Mouse (Mus musculus) heart, adult 9 months (tissue): ENCODE measurements around the gene Cacybp.
A peak's percentile ranks its signal among the peaks of the same experiment; 100 is the strongest.

Experiments used
- DNase-seq, 2 experiments: peaks; one replicate each; pipeline ENCODE4 v3.0.0; 2022; ENCODE audit warnings: low spot score in 2 of 2

Gene Cacybp

DNA sequence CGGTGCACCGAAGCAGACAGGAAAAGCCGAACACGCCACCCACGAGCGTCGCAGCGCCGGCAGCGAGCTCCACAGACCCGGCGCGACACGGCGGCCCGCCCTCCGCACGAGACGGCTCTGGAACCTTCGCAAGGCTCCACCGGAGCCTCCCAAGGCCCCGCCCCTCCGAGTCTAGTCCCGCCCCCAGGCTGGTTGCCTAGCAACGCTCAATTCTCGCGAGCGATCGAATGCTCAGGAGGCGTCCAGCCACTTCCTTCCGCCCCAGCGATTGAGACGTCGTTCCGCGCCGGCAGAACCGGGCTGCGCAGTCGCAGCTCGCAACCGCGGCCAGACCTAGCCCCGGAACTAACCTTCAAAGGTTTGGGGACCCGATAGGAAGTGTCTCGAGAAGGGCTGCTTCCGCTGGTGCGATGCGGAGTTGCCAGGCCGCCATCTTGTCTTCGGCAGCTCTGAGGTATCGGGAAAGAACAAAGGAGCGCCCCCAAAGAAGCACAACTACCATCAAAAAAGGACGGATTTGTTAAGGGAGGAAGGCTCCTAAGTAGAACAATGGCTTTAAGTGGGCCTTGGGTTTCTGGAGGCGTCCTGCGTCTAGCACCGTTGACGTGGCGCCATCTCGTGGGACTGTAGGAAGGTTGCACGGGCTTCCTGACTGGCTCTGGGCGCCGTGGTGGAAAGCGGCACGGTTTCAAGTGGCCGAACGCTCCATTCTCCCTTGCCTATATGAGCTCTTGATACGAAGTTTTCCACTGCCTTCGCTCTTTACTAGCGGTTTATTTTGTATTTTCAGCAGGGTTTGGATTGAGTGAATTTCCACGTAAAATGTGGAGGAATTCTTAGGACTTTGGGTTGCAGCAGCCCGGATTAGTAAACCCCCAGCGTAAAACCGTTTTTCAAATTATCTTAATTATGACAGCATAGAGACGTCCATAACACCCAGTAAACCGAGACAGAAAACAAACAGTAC is at the start of gene Cacybp:
Cacybp (minus strand) TSS at position 173 of the 967 bp plus-strand sequence.
- DNase-seq, result peak; percentile 99 to 100

- no peak for DNase-seq
Measured at GRCm38 (mm10) chr1:160262415-160262814, 49.7 kb upstream of the Cacybp start.

DNA sequence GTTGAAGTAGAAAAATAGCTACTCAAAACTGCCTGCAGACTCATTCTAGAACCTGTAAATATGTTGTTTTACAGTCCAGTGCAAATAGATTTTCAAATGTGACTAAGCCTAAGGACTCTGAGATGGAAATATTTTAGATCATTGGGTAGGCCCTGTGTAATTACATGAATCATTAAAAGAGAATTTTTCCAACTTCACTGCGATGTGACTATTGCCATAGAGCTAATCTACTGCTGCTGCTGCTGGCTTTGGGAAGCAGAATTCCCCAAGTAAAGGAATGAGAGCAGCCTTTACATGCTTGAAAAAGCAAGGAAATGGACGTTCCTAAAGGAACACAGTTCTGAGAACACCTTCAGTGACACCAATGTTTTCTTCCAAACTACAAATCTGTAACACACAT is 49.2 kb upstream of the Cacybp start:
- DNase-seq, result no peak

DNA sequence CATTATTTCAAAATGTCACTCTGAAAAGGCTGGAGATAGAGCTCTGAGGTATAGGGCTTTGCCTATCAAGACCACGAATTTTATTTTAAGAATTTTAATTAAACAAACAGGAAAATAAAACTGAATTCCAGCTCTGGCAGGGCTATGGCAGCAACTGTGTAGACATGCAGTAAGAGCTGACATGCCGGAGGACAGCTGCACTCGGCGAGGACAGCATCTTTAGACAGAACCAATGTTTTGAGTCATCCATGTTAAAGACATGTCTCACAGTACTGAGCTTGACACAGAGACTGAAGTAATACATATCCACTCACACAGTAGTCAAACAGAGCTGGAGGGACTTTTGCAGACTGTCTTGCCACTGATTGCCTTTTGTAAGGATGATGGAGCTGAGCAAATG is 47.9 kb upstream of the Cacybp start:
- DNase-seq, result no peak

DNA sequence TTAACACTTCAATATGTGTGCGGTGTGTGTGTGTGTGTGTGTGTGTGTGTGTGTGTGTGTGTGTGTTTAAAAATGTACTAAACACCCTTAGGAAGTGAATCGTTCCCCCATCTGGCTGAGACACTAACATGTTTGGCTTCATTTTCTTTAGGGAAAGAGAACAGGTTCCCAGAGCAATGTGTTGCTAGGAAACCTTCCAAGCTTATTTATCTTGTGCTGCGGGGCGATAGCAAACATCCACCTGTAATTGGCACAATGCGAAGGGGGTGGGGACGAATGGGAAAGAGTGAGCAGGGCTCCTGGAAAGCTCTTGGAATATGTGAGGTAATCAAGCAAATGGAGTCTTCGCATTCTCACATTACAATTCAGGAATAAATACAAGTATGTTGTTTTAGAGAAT is 47.2 kb upstream of the Cacybp start:
- no peak for DNase-seq

DNA sequence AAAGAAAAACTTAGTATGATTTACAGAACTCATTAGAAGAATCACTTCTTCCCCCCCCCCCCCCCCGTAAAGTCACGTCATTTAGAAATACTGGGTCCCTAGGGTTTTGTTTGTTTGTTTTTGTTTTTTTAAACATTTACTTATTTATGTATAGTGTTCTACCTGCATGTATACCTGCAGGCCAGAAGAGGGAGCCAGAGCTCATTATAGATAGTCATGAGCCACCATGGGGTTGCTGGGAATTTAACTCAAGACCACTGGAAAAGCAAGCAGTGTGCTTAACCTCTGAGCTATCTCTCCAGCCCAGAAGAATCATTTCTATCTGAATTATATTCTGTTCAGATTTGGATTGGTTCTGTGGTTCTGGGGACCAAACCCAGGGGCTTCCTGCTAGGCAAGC is 40.4 kb upstream of the Cacybp start:
- no peak for DNase-seq

- no peak for DNase-seq
Measured at GRCm38 (mm10) chr1:160251388-160252007, 38.8 kb upstream of the Cacybp start.

DNA sequence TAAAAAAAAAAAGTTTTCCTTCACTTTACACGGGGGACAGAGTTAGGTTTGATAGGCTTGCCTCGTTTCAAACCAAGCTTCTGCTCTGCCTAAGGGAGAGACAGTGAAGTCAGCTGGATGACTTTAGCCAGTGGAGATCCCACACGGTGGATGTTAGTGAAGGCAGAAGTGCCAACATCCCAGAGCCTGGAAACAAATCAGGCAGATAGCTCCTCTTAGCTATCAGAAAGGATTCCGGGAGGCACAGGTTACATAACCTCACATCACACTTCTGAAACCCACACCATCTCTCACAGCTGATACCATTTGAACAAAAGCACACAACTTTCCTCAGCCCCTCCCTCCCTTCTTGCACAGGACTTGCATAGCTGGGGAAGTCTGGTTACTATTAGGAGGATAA is 38.1 kb upstream of the Cacybp start:
- DNase-seq, result no peak

DNA sequence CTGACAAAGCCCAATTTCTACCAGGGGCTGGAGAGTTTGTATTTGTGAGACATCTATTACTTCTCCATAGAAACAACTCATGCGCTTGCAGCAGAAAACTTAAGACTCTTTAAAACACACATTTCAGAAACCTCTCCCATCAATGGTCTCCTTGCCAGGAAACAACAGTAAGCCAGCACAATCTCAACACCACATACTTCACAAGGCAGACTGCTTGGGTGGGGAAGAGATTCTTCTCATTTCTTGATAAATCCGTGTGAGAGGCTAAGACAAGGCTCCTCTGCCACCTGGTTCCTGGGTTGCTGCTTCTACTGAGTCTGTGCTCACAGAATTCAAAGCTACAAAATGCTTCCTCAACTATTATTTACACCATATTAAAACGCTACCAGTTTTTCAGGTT is 37.1 kb upstream of the Cacybp start:
- no peak for DNase-seq

DNA sequence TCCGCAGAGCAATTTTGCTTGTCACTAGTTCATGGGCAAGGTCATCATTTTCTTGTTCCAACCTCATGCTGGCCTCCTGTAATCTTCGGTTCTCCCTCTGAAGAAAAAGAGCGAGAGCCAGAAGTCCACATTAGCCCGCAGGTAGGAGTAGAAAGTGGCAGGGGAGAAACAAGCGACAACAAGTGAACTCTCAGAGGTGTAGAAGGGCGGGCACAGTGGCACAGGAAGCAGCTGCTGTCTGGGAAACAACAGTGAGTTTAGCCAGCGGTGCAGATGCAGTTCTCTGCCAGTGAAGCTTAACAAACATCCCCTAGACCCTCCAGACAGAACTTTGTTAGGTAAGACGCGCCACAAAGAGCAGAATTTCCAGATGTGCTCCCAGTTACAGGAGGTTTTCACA is 34.8 kb upstream of the Cacybp start:
- DNase-seq, result no peak

DNA sequence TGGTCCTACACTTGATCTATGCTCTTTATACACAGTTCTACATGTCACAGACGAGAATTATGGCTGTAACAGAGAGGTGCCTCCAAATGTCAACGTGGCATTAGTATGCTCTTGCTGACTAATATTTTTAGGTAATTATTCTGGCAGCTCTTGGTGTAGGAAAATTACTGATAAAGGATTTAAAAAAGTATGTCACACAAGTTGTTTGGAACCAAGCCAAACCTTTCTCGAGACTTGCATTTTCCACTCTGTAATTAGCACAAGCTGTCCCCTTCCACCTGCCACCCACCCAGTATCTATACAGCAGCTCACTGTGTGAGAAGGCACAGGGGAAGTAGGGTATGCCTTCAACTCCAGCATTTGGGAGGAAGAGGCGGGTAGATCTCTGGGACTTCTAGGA is 34.2 kb upstream of the Cacybp start:
- no peak for DNase-seq

GRCm38 (mm10) chr1:160245954-160246353 is 33.3 kb upstream of the Cacybp start:
- DNase-seq, result peak in 1 of 2 experiments; percentile 26

DNA sequence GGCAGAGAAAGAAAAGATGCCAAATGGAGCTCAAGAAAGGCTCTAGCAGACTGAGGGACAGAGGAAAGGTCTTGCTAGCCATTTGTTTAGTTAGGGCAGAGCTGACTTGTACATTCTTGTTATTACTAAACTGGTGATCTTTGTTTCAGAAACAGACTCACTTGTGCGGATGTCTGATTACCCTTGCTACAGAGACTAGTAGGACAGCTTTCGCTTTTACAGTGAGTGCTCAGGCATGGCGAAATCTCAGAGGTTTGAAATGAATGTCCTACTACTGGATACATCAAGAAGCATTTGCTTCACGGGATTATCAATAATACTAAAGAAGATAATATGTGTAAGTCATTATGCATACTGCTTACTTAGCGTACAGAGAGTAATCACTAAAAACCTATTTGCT is 32.0 kb upstream of the Cacybp start:
- DNase-seq, result no peak

DNA sequence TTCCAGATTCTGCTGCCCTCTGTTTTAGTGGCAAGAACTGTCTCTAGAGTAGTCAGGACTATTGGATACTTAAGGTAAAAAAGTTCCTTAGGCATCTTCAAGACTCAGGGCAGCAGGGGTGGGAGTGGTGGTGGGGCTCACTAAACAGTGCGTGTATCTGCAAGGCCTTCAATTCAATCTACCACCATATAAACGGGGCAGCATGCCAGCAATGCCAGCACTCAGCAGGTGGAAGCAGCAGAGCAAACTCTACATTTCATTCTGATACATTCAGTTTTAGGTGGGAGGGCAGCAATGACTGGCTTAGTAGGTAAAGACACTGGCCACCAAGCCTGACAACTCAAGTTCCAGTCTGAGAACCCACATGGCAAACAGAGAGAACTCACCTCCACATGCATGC is 27.4 kb upstream of the Cacybp start:
- no peak for DNase-seq

- DNase-seq, result no peak
Measured at GRCm38 (mm10) chr1:160238852-160239443, 26.3 kb upstream of the Cacybp start.

GRCm38 (mm10) chr1:160237981-160238380 is 25.3 kb upstream of the Cacybp start:
- no peak for DNase-seq

- peak; percentile 38 to 44 for DNase-seq
Measured at GRCm38 (mm10) chr1:160233921-160234320, 21.2 kb upstream of the Cacybp start.

DNA sequence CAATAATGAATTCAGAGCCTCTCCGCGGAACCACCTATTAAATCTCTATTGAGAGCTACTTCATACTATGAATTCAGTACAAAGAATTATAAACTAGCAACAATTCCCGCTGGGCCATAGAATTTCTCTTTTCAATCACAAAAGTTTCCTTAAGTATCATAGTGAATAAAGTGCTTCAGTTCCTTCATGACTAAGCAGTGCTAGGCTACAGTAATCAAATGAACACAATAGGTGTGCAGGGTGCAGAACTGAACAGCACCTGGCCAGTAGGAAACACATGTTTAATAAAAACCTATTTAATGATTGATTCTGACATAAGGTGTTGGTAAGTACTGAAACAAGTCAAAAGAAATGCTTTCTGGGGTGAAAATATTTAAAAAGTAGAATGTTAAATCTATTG is 19.4 kb upstream of the Cacybp start:
- DNase-seq, result no peak

DNA sequence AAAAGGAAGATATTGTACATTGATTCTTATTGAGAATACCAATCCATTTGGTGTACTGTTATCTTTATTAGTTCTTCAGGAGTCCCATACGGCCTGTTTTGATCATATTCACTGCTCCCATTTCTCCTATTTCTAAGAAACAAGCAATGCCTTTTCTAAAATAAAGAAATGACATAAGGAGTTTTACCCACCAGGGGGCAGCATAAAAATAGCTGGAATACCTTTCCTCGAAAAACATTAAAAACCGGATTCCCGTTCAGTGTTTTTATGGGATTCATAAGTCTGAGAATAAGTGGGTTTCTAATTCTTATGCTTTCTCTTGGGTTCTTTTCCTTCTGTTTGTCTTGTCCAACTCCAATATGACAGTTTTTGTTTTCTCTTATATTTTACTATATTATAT is 18.3 kb upstream of the Cacybp start:
- peak in 1 of 2 experiments; percentile 31 for DNase-seq

DNA sequence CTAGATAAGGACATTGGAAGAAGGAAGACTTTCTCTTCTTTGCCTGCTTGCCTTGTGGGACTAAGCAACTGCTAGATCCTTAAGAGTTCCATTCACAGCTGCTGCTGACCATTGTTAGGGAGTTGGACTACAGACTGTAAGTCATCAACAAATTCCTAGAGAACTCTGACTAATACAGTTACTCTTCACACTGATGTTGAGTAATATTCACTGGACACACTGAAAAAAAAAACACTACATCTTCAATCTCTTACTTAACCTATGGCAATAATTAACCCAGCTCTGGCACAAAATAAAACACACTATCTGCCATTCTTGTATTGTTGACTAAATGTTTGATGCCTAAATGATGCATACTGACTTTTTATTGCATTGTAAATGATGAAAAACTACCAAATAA is 15.2 kb upstream of the Cacybp start:
- DNase-seq, result no peak

DNA sequence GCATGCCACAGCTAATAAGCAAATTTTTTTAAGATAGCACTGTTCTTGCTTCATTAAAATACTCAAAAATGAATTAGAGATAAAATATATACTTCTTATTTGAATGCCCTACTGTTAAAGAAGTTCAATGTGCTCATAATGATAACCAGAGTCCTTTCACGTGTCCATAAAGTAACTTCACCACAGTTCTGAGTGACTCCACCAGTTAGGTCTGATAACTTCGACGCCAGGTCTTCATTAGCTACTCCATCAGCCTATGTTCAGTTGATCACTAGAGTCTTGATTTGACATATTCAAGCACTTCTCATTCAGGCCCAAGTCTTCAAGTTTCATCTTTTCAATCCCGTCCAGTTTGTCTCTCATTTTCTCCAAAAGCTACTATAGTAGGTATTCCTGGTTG is 14.5 kb upstream of the Cacybp start:
- DNase-seq, result no peak

DNA sequence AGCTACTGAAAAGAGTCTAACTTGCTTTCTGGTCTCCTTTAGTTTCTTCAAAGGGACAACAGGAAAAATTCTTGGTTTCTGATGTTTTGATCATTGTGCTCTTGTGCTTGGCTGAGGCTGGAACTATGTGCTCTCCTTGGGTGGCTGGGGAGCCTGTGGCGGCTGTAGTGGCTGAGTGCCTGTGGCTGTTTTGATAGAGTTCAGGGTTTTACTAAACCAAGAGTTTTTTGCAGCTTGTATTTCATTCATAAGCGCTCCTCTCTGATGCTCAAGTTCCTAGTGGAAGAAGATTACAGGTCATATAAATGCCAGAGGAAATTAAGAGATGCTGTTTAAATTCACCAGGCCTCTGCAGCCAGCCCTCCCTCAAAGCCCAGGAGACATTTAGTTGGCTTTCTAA is 11.4 kb upstream of the Cacybp start:
- no peak for DNase-seq

- no peak for DNase-seq
Measured at GRCm38 (mm10) chr1:160217898-160218297, 5.2 kb upstream of the Cacybp start.
